Mouse (Mus musculus): ENCODE measurements at regions not wholly inside any gene's neighbourhood (a gene's known extent, or its start where the extent isn't known, plus 50 kb on each side); places are given as distances from the start of the nearest gene placed in this dataset.
"Not testable (repeated sequence)": the region's sequence is repeated elsewhere in the genome, so short reads cannot be mapped to it uniquely, and the experiment has no call there.

DNA sequence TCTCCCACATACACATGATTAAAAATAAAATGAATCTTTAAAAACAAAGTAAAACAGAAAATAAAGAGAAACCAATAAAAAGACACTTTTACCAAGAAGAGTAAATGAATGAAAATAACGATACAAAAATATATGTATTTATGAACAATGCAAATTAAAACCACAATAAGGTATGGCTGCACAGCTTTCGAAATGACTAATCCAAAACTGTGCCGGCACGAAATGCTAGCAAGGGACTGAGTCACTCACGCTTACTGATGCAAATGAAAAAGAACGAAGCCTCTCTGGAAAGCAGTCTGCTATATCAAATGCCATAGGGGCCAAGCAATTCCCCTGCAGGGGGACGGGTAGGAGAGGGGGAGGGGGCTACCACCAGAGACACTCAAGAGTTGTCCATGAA lies 704.0 kb downstream of the 4930447A16Rik start:
- no peaks in the 10 kb centered on the region for H3K4me1 ChIP-seq (replicated peaks)
- H3K4me3 ChIP-seq (replicated peaks) = no peak overlapping the region
- no peaks in the 10 kb centered on the region for H3K9me3 ChIP-seq
- H3K9ac ChIP-seq = no peak overlapping the region
- no peak for ATAC-seq
- H3K4me2 ChIP-seq (replicated peaks) = no peak overlapping the region
- no peak overlapping the region for H3K27ac ChIP-seq
- 85% methylated on average over 7 of the region's 7 CpGs for WGBS
- H3K27me3 ChIP-seq (replicated peaks) = no peaks in the 10 kb centered on the region
- H3K36me3 ChIP-seq = no peaks in the 10 kb centered on the region

DNA sequence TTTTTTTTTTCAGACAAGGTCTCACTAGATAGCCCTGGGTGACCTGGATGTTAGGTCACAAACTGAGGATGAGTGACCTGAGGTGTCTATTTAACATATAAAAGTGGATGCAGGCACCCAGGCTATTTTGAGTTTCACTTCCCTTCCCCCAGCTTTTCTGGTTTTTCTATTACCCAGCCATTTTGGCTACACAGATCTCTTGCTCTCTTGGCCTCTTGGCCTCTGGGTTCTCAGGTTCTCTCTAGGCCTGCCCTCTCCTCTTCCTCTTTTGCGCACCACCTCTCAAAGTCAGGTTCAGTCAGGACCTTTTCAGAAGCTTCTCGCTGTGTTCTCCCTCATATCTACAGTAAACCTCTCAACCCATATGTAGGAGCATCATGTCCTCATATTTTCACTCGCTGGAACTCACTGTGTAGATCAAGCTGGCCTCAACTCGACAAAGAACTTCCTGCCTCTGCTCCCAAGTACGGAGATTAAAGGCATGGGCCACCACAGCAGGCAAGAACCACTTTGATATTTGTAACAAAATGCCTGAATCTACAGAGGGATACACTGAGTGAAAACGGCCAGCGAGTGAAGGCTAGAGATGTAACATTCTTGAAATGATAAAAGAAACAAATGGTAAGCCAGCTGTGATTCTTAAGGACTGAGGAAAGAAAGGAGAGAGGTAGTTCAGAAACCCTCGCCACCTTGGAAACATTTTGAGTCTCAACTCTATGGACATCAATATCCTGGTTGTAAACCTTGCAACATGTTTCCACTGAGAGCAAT lies 704.7 kb downstream of the 4930447A16Rik start:
- Histone ChIP-seq H3K27ac (no peak overlapping the region), H3K4me1 (replicated peaks) (no peaks in the 10 kb centered on the region), H3K9me3 (no peaks in the 10 kb centered on the region), H3K4me3 (replicated peaks) (no peak overlapping the region), H3K4me2 (replicated peaks) (no peak overlapping the region), H3K27me3 (replicated peaks) (no peaks in the 10 kb centered on the region), H3K36me3 (no peaks in the 10 kb centered on the region), H3K9ac (no peak overlapping the region)
- no peak for ATAC-seq
- 74% methylated on average over 8 of the region's 8 CpGs for WGBS

DNA sequence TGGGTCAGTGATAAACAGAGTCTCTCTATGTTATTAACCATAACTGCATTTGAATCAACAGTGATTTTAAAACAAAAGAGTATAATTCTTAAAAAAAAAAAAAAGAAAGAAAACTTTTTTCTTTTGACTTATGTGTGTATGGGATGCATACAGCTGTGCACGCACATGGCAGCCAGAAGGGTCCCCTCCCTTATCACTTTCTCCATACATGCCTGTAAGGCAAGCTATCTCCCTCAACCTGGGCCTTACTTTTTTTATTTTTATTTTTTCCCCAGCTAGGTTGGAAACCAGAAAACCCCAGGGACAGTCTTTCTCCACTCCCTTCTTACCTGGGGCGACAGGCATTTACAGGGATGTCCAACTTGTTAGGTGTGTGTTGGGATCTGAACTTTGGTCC lies 705.3 kb downstream of the 4930447A16Rik start:
- H3K4me2 ChIP-seq (replicated peaks) = no peak overlapping the region
- no peak for ATAC-seq
- H3K9ac ChIP-seq = no peak overlapping the region

DNA sequence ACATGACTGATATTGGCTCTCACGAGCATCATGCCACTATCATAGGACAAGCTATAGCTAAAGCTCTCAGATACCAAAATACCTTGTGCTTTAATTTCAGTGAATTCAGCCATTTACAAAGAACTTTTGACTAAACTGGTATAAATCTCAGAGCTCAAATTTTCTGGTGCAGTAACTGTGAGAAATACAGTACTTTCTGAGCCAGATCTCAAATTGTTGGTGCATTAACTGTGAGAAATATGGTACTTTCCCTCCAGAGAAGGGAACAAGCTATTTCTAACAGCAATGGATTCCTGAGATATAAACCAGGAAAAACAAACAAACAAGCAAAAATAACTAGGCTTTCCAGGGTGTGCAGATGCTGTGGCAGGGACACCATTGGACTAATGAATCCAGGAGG lies 714.3 kb downstream of the 4930447A16Rik start:
- Histone ChIP-seq H3K9ac (no peak overlapping the region), H3K9me3 (0 out of 2 replicates have a peak, but pooled peaks cover 3% of the 10 kb centered on the region), H3K4me2 (replicated peaks) (no peak overlapping the region), H3K4me3 (replicated peaks) (no peak overlapping the region), H3K36me3 (no peaks in the 10 kb centered on the region), H3K27me3 (replicated peaks) (no peaks in the 10 kb centered on the region), H3K27ac (no peak overlapping the region), H3K4me1 (replicated peaks) (no peaks in the 10 kb centered on the region)
- no peak for ATAC-seq
- WGBS = 92% methylated on average over 1 of the region's 1 CpGs

More for the DNA sequence above, 705.3 kb downstream of the 4930447A16Rik start:
- H3K4me1 ChIP-seq (replicated peaks) = no peaks in the 10 kb centered on the region
- no peaks in the 10 kb centered on the region for H3K27me3 ChIP-seq (replicated peaks)
- 83% methylated on average over 2 of the region's 2 CpGs for WGBS
- H3K27ac ChIP-seq = no peak overlapping the region
- H3K9me3 ChIP-seq = no peaks in the 10 kb centered on the region
- no peaks in the 10 kb centered on the region for H3K36me3 ChIP-seq
- no peak overlapping the region for H3K4me3 ChIP-seq (replicated peaks)

DNA sequence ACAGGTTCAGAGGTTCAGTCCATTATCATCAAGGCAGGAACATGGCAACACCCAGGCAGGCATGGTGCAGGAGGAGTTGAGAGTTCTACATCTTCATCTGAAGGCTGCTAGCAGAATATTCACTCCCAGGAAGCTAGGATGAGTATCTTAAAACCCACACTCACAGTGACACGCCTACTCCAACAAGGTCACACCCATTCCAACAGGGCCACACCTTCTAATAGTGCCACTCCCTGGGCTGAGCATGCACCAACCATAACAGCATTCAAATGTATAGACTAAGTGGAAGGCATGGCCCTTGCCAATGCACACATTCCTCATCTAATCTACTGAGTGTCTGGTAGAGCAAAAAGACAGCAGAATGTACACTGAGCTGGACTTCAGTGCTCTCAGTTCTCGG lies 718.1 kb downstream of the 4930447A16Rik start:
- Histone ChIP-seq H3K36me3 (no peaks in the 10 kb centered on the region), H3K27me3 (replicated peaks) (no peaks in the 10 kb centered on the region), H3K4me2 (replicated peaks) (no peak overlapping the region), H3K4me1 (replicated peaks) (no peaks in the 10 kb centered on the region), H3K9me3 (0 out of 2 replicates have a peak, but pooled peaks cover 3% of the 10 kb centered on the region), H3K27ac (no peak overlapping the region), H3K9ac (no peak overlapping the region), H3K4me3 (replicated peaks) (no peak overlapping the region)
- WGBS = 75% methylated on average over 2 of the region's 2 CpGs
- no peak for ATAC-seq

DNA sequence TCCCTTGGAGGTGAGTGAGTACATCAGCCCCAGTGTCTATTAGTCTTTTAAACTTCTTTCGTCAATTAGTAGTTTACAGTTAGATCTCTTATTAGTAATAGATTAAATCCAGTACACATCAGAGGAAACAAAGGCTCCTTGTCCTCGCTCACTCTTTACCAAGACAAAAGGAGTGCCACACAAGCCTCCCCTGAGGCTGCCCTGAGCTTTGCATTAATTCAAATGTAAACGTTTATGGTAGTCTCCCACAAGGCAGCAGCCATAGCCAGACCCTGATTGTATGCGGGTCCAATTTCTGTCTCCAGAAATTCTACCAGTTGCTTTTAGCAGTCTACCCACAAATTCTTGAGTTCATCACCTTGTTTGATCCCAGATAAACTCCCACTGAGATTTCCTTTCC lies 726.3 kb downstream of the 4930447A16Rik start:
- ATAC-seq = no peak
- no peaks in the 10 kb centered on the region for H3K9me3 ChIP-seq
- H3K36me3 ChIP-seq = no peaks in the 10 kb centered on the region
- no peak overlapping the region for H3K27ac ChIP-seq
- no peak overlapping the region for H3K4me2 ChIP-seq (replicated peaks)
- H3K4me3 ChIP-seq (replicated peaks) = no peak overlapping the region
- H3K27me3 ChIP-seq (replicated peaks) = no peaks in the 10 kb centered on the region
- no peak overlapping the region for H3K9ac ChIP-seq
- 73% methylated on average over 4 of the region's 4 CpGs for WGBS
- H3K4me1 ChIP-seq (replicated peaks) = no peaks in the 10 kb centered on the region

DNA sequence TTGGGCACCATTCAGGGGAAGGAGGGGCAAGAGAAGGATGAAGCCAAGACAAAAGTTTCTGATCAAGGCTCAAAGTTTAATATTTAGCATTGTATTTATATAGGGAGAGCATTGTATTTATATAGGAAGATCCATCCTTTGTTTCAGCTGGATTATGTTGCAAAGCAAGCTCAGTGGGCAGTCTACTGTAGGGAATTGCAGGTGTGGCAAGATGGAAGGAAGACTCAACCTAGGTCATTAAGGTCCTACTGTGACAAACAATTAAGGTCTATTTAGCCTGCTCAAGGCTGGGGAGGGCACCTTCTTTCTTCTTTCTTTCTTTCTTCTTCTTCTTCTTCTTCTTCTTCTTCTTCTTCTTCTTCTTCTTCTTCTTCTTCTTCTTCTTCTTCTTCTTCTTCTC lies 728.5 kb downstream of the 4930447A16Rik start:
- not testable (repeated sequence) for H3K4me2 ChIP-seq (replicated peaks); ATAC-seq; H3K4me1 ChIP-seq (replicated peaks)

DNA sequence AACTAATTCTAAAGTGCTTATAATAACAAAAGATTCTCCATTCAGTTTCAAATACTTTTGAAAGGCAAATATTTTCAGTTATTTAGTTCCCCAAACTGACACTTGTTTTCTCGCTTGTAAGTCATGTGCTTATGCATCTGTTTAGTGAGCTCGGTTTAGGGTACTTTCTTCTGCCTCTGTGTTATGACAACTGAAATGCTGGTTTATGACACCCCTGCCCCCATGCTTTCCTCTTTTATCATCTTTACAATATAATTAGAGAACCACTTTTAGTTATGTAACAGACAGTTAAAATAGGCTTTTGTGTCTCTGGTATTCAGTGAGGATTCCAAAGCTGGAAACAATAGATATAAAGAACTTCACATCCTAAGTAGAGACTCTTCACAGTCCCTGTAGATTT lies 733.8 kb downstream of the 4930447A16Rik start:
- H3K4me1 ChIP-seq (replicated peaks) = no peaks in the 10 kb centered on the region
- ATAC-seq = no peak
- no peak overlapping the region for H3K4me3 ChIP-seq (replicated peaks)
- no peaks in the 10 kb centered on the region for H3K9me3 ChIP-seq
- H3K27me3 ChIP-seq (replicated peaks) = no peaks in the 10 kb centered on the region
- no peak overlapping the region for H3K9ac ChIP-seq
- H3K27ac ChIP-seq = no peak overlapping the region
- no peak overlapping the region for H3K4me2 ChIP-seq (replicated peaks)
- WGBS = 64% methylated on average over 2 of the region's 2 CpGs
- H3K36me3 ChIP-seq = no peaks in the 10 kb centered on the region

More for the DNA sequence above, 728.5 kb downstream of the 4930447A16Rik start:
- H3K9ac ChIP-seq; H3K27ac ChIP-seq; H3K9me3 ChIP-seq; H3K27me3 ChIP-seq (replicated peaks); H3K4me3 ChIP-seq (replicated peaks); H3K36me3 ChIP-seq: not testable (repeated sequence)

DNA sequence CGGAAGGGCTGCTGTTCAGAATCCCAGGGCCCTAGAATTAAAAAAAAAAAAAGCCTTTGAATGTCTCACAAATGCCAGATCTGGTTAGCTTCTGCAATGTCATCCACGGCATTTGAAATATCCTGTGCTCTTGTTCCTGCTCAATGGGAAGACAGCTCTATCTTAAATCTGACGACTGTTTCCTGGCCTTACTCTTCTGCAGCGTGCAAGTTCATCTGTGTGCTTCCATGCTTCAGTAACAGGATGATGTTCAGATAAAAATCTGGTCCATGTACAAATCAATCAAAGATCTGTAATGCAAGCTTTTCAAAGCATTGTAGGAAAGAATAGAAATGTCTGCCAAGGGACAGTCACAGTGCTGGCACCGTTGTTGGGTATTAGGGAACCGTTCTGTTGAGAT lies 738.4 kb downstream of the 4930447A16Rik start:
- no peak overlapping the region for H3K27ac ChIP-seq
- no peak overlapping the region for H3K9ac ChIP-seq
- 41% methylated on average over 6 of the region's 6 CpGs for WGBS
- H3K4me2 ChIP-seq (replicated peaks) = no peak overlapping the region
- H3K36me3 ChIP-seq = no peaks in the 10 kb centered on the region
- no peaks in the 10 kb centered on the region for H3K27me3 ChIP-seq (replicated peaks)
- H3K9me3 ChIP-seq = no peaks in the 10 kb centered on the region
- H3K4me1 ChIP-seq (replicated peaks) = no peaks in the 10 kb centered on the region
- H3K4me3 ChIP-seq (replicated peaks) = no peak overlapping the region
- no peak for ATAC-seq

DNA sequence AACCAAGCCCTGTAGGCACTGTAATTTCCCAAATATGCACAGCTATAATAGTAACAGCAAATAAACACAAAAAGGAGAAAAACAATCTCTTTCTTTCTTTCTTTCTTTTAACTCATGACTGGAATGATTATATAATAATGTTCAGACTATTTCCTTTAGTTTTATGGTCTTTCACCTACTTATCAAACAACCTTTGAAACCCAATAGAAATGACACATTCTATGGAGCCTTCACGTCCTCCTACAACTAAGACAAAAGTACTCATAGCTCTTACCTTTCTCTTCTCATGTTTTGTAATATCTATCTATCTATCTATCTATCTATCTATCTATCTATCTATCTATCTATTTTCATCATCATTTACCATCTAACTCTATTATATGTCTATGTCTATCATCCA lies 739.5 kb downstream of the 4930447A16Rik start:
- H3K9me3 ChIP-seq = no peaks in the 10 kb centered on the region
- WGBS = 58% methylated on average over 1 of the region's 1 CpGs
- H3K27me3 ChIP-seq (replicated peaks) = no peaks in the 10 kb centered on the region
- no peak overlapping the region for H3K27ac ChIP-seq
- 0 out of 2 replicates have a peak, but pooled peaks have one; percentile 55 for ATAC-seq
- H3K4me2 ChIP-seq (replicated peaks) = no peak overlapping the region
- H3K9ac ChIP-seq = no peak overlapping the region
- no peak overlapping the region for H3K4me3 ChIP-seq (replicated peaks)
- H3K4me1 ChIP-seq (replicated peaks) = no peaks in the 10 kb centered on the region; the same call in 1 of the 2 replicates
- H3K36me3 ChIP-seq = no peaks in the 10 kb centered on the region

DNA sequence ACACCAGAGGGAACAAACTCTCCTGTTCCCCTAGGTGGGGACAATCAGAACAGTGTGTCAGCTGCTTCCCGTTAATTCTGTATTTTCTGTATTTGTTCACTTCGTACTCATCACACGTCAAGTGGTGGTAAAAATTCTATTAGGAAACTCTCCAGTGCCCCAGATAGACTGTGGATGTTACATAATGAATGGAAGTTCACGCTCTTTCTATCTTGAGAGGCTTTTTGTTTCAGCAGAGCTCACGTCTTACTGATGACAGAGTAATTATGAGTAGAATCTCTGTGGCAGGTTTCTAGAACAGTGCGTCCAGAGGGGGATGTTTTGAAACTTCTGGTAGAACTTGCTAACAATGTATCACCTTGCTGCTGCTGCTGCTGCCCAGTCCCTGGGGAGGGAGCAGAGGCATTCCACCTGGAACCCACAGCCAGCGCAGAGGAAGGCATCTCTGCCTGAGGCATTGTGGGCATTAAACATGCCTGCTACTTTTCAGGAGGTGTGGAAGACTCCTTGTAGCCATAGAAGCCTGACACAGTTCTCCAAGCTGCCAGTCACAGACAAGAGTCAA lies 740.6 kb downstream of the 4930447A16Rik start:
- H3K4me1 ChIP-seq (replicated peaks) = no peaks in the 10 kb centered on the region; the same call in 1 of the 2 replicates
- H3K27me3 ChIP-seq (replicated peaks) = no peaks in the 10 kb centered on the region
- H3K4me3 ChIP-seq (replicated peaks) = no peak overlapping the region
- H3K9ac ChIP-seq = no peak overlapping the region
- no peaks in the 10 kb centered on the region for H3K36me3 ChIP-seq
- H3K4me2 ChIP-seq (replicated peaks) = no peak overlapping the region
- WGBS = 79% methylated on average over 7 of the region's 7 CpGs
- no peak for ATAC-seq
- no peaks in the 10 kb centered on the region for H3K9me3 ChIP-seq
- no peak overlapping the region for H3K27ac ChIP-seq

DNA sequence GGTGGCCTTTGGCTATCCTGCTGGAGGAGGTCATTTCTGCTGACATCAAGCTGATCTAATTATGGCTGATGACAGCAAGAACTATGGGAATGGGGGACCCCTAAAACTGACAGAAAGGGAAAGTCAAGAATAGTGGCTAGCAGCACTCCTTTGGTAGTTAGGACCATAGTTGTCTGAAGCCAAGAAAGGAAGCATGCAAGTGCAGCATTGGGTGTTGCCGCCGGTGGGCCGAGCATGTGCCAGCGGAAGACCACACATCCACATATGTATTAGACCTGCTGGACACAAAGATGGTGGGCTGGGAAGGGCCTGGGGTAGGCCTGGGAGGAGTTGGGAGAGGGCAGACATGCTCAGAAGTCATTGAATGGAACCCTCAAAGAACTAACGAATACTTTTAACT lies 741.1 kb downstream of the 4930447A16Rik start:
- no peaks in the 10 kb centered on the region for H3K27me3 ChIP-seq (replicated peaks)
- 93% methylated on average over 5 of the region's 5 CpGs for WGBS
- H3K9me3 ChIP-seq = no peaks in the 10 kb centered on the region
- H3K36me3 ChIP-seq = no peaks in the 10 kb centered on the region
- H3K4me3 ChIP-seq (replicated peaks) = no peak overlapping the region
- H3K9ac ChIP-seq = no peak overlapping the region
- no peaks in the 10 kb centered on the region; the same call in 1 of the 2 replicates for H3K4me1 ChIP-seq (replicated peaks)
- H3K27ac ChIP-seq = no peak overlapping the region
- no peak for ATAC-seq
- H3K4me2 ChIP-seq (replicated peaks) = no peak overlapping the region

DNA sequence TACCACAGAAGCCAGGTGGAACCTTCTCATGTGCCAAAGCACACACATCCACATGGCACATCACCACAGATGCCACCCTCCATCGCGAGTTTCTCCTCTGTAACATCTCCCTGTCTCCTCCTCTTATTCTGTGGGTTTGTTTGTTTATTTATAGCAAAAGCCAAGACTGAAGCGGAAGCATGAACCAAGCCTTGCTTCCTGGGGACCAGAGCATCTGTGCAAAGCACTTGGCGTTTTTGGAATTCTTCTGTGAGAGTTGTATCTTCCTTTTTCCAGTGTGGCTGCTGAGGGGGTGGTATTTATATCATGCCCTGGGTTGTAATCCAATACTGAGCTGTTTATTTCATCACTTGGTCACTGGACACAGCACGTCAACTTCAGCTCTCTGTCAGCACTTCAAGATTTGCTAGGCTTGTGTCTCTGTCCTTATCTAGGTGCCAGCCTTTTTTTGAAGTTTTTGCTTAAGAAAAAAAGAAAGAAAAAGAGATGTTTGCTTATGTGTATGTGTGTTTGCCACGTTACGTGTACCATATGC lies 742.3 kb downstream of the 4930447A16Rik start:
- WGBS = 72% methylated on average over 7 of the region's 7 CpGs
- H3K27ac ChIP-seq = no peak overlapping the region
- no peak for ATAC-seq

More for the DNA sequence above, 742.3 kb downstream of the 4930447A16Rik start:
- H3K36me3 ChIP-seq = no peaks in the 10 kb centered on the region
- H3K4me1 ChIP-seq (replicated peaks) = no peaks in the 10 kb centered on the region; the same call in 1 of the 2 replicates
- H3K27me3 ChIP-seq (replicated peaks) = no peaks in the 10 kb centered on the region
- H3K4me2 ChIP-seq (replicated peaks) = no peak overlapping the region
- H3K4me3 ChIP-seq (replicated peaks) = no peak overlapping the region
- no peaks in the 10 kb centered on the region for H3K9me3 ChIP-seq
- no peak overlapping the region for H3K9ac ChIP-seq

Measured in intestine, embryonic 15.5 days (tissue).